Mouse (Mus musculus) embryonic facial prominence, embryonic 15.5 days (tissue): Measurements from ENCODE around the gene Nrros. TPM values are rescaled to one million over a fixed set of nuclear protein-coding genes. Genes with fewer than 3 reads are reported as not detected.

Experiments
- ATAC-seq: fragments of 200-750 bp; cut with Nextera tagmentation; 2 replicates; pipeline ENCODE4 v1.8.0; 2017; ENCODE audit warnings: low read depth, moderate TSS enrichment; ENCODE audit not compliant: insufficient number of reproducible peaks, low FRiP score, low TSS enrichment
- H3K27ac ChIP-seq: fragments of 300-500 bp; sonication (generic); replicated peaks from 2 replicates; pipeline ENCODE4 v1.5.1; 2015; ENCODE audit warnings: mild to moderate bottlenecking, inconsistent platforms
- H3K27me3 ChIP-seq: fragments of 300-500 bp; sonication (generic); 2 replicates; pipeline ENCODE4 v1.6.1; 2015; ENCODE audit warnings: inconsistent platforms
- H3K36me3 ChIP-seq: fragments of 300-500 bp; sonication (generic); 2 replicates; pipeline ENCODE4 v1.6.1; 2015; ENCODE audit warnings: mild to moderate bottlenecking, inconsistent platforms
- H3K4me1 ChIP-seq: fragments of 300-500 bp; sonication (generic); 2 replicates; pipeline ENCODE4 v1.6.1; 2015; ENCODE audit warnings: inconsistent platforms
- H3K4me2 ChIP-seq: fragments of 300-500 bp; sonication (generic); replicated peaks from 2 replicates; pipeline ENCODE4 v1.6.1; 2015; ENCODE audit warnings: mild to moderate bottlenecking, inconsistent platforms
- H3K4me3 ChIP-seq: fragments of 300-500 bp; sonication (generic); replicated peaks from 2 replicates; pipeline ENCODE4 v1.5.1; 2015; ENCODE audit warnings: mild to moderate bottlenecking, inconsistent platforms
- H3K9ac ChIP-seq: fragments of 300-500 bp; sonication (generic); 2 replicates; pipeline ENCODE4 v1.6.1; 2015; ENCODE audit warnings: inconsistent platforms
- H3K9me3 ChIP-seq: fragments of 300-500 bp; sonication (generic); replicated peaks from 2 replicates; pipeline ENCODE4 v1.6.1; 2016; ENCODE audit warnings: inconsistent platforms
- WGBS: fragments of 180-500 bp; shearing (Covaris S2); methylation state at CpG from one replicate; pipeline ENCODE4 v1.1.7; 2015; 5-methylcytosine and 5-hydroxymethylcytosine counted together
- polyA plus RNA-seq: library from polyadenylated mRNA; unstranded; fragments of >200 nt; fragmentation: Nextera tagmentation; extraction: Ambion mirVana; gene quantifications from 2 replicates; pipeline ENCODE4 v1.2.1, GENCODE M21; 2015

Gene Nrros
- polyA plus RNA-seq, 1 experiment from 2014 or later = 21.1 TPM

DNA sequence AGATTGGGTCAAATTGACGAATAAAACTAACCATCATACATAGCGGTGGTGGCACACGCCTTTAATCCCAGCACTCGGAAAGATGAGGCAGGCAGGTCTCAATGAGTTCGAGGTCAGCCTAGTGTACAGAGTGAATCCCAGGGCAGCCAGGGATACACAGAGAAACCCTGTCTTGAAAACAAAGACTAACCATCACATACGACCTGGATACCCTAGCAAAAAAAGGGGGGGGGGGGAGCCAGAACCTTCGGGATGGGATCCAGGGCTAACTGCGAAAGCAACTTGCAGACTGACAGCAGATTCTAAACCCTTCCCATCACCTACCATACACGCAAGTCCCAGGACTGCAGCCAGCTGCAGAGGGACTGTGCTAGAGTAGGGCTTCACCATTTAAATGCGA lies 51.0 kb downstream of the Nrros start:
- H3K36me3 ChIP-seq = 0 out of 2 replicates have a peak, but pooled peaks cover 4% of the 10 kb centered on the region
- H3K27me3 ChIP-seq = no peaks in the 10 kb centered on the region
- H3K27ac ChIP-seq = 0 out of 2 replicates have a peak overlapping the region, but pooled peaks have one; percentile 45
- H3K4me3 ChIP-seq = no peak overlapping the region
- H3K4me2 ChIP-seq = no peak overlapping the region
- 0 out of 2 replicates have a peak, but pooled peaks cover 3% of the 10 kb centered on the region for H3K4me1 ChIP-seq
- 83% methylated on average over 10 of the region's 10 CpGs for WGBS
- H3K9me3 ChIP-seq = no peaks in the 10 kb centered on the region
- ATAC-seq = no peak
- no peak overlapping the region for H3K9ac ChIP-seq

DNA sequence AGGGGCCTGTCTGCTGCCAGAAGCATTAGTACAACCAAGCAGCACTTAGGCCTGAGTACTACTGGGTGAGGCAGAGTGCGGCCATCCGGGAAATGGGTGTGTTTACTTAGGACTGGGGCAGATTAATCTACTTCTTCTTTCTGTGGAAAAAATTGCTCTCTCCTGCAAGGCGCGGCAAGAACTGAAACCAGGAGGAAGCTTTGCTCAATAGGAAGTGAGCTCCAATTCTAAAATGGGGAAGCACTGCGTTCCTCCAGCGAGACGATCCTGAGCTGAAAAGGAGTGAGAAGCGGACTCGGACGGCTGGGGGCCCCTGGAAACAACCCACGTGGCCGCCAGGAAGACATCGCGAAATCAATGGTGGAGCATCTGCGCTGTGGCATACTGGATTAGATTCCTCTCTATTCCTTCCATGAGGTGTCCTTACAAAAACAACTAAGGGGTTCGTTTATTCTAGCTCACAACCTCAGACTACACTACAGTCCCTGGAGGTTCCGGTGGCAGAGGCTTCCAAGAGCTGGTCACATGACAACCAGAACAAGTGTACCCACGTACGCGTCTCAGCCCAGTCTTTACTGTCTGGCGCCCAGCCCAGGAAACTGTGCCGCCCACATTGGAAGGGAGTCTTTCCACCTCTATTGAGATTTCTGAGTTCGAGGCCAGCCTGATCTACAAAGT lies 51.7 kb downstream of the Nrros start:
- no peak overlapping the region for H3K4me2 ChIP-seq
- 0 out of 2 replicates have a peak, but pooled peaks cover 3% of the 10 kb centered on the region for H3K4me1 ChIP-seq
- no peak overlapping the region for H3K27ac ChIP-seq
- WGBS = 66% methylated on average over 23 of the region's 23 CpGs
- H3K9ac ChIP-seq = no peak overlapping the region
- H3K27me3 ChIP-seq = no peaks in the 10 kb centered on the region
- ATAC-seq = no peak
- no peaks in the 10 kb centered on the region for H3K9me3 ChIP-seq
- H3K36me3 ChIP-seq = 0 out of 2 replicates have a peak, but pooled peaks cover 4% of the 10 kb centered on the region
- no peak overlapping the region for H3K4me3 ChIP-seq

DNA sequence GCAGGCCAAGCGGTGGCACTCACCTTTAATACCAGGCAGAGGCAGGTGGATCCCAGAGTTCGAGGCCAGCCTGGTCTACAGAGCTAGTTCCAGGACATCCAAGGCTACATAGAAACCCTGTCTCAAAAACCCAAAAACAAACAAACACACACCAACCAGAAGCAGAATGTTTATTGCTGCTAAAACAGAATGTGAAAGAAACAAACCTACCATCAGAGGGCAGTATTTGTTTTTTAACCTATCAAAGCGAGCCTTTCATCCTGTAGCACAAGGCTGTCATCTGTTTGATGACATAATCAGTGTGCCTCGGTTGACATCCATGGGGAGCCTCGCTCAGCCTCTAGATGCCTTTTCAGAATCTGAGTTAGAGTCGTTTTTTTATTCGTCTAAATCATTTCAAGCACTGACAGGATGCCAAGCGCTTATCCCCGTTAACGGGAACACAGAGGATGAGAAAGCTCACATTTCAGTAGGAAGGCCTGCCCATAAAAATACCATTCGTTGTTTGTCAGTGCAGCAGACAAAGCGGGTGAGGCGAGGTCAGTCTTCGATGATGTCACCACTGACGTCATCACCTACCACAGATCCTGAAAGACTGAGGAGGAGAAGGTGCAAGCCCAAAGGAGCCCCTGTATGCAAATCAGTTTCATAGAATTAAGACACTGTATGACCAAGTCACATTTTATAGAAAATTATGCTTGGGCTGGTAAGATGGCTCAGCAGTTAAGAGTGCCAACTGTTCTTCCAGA lies 54.3 kb downstream of the Nrros start:
- Histone ChIP-seq H3K9ac (no peak overlapping the region), H3K27ac (no peak overlapping the region), H3K9me3 (no peaks in the 10 kb centered on the region), H3K4me2 (no peak overlapping the region), H3K27me3 (no peaks in the 10 kb centered on the region), H3K4me3 (no peak overlapping the region), H3K36me3 (peaks cover 15% of the 10 kb centered on the region), H3K4me1 (0 out of 2 replicates have a peak, but pooled peaks cover 3% of the 10 kb centered on the region)
- ATAC-seq = no peak
- 69% methylated on average over 15 of the region's 15 CpGs for WGBS

DNA sequence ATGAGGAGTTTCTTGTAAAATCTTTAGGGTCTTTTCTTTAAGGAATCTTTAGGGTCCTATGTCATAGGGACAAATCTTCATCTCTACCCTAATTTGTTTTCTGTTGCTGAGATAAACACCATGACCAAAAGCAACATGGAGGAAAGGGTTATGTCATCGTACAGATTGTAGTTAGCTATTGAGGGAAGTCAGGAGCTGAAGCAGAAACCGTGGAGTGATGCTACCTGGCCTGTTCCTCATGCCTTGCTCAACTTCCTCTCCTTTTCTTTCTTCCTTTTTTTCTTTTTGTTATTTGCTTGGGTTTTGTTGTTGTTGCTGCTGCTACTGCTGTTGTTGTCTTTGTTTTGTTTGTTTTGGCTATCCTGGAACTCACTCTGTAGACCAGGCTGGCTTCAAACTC lies 56.8 kb downstream of the Nrros start:
- Histone ChIP-seq H3K4me2 (no peak overlapping the region), H3K9ac (no peak overlapping the region), H3K36me3 (peaks cover 33% of the 10 kb centered on the region), H3K4me3 (no peak overlapping the region), H3K9me3 (no peaks in the 10 kb centered on the region), H3K27me3 (no peaks in the 10 kb centered on the region), H3K27ac (no peak overlapping the region), H3K4me1 (no peaks in the 10 kb centered on the region)
- WGBS = 92% methylated on average over 2 of the region's 2 CpGs
- ATAC-seq = no peak

DNA sequence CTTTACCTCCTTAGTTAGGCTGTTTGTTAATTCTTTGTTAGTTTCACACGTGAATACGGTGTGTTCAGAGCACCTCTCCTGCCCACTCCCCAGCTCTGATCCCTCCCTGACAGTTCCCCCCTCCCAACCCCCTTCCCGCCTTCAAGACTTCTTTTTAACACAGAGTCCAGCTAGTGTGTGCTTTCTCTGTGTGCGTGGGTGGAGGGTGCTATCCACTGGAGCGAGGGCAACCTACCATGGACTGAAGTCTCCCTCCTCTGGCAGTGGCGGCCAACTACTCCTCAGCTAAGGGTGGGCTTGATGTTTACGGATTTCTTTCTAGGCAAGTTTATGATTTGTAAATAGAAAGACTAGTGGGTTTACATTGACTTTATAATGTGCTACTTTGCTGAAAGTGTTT lies 57.2 kb downstream of the Nrros start:
- no peaks in the 10 kb centered on the region for H3K9me3 ChIP-seq
- no peak overlapping the region for H3K4me2 ChIP-seq
- no peak overlapping the region for H3K27ac ChIP-seq
- no peak overlapping the region for H3K9ac ChIP-seq
- H3K36me3 ChIP-seq = peaks cover 37% of the 10 kb centered on the region
- WGBS = 79% methylated on average over 7 of the region's 7 CpGs
- ATAC-seq = no peak
- H3K4me1 ChIP-seq = no peaks in the 10 kb centered on the region
- no peaks in the 10 kb centered on the region for H3K27me3 ChIP-seq
- H3K4me3 ChIP-seq = no peak overlapping the region

DNA sequence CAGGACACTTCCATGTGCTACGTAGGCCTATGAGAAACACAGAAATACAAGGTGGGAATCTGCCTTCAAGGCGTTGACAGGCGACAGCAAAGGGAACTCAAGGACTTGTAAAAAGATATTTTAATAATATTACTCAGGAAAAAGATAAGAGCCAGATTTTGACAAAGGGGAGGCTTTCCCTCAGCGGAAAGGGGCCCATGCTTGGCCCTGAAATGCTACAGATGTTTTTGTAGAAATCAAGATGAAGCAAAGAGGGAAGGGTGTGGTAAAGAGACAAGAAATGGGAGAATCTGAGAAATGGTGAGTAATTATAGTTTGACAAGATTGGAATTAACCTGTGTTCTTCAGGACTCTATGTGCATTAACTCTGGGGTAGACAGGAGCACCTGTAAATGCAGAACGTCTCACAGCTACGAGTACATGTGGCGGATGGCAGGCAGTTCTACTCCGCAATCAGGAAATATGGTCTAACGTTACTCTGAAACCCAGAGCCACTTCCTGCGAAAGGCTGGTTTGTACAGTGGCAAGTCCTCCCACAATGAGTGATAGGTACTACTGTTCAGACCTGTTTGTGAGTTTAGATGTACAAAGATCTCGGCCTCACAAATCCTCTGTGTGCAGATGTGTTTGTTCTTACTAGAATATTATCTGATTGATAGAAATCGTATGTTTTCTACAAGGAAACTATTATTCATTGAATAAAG lies 57.9 kb downstream of the Nrros start:
- H3K27me3 ChIP-seq = no peaks in the 10 kb centered on the region
- H3K4me2 ChIP-seq = no peak overlapping the region
- no peak overlapping the region for H3K9ac ChIP-seq
- 83% methylated on average over 12 of the region's 12 CpGs for WGBS
- H3K9me3 ChIP-seq = no peaks in the 10 kb centered on the region
- no peak overlapping the region for H3K27ac ChIP-seq
- ATAC-seq = no peak
- no peaks in the 10 kb centered on the region for H3K4me1 ChIP-seq
- H3K4me3 ChIP-seq = no peak overlapping the region
- H3K36me3 ChIP-seq = peaks cover 42% of the 10 kb centered on the region

DNA sequence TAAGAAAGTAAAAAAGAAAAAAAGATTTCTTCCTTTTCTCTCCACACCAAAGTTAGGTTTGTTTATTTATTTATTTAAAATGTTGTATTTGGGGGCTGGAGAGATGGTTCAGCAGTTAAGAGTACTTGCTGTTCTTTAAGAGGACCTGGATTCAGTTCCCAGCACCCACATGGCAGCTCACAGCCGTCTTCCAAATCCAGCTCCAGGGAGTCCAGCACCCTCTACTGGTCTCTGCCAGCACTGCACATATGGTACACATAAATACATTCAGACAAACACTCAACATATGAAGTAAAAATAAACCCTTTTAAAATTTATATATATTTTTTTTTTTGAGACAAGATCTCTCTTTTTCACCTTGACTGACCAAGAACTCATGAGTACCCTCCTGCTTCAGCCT lies 59.7 kb downstream of the Nrros start:
- ATAC-seq = no peak
- peaks cover 42% of the 10 kb centered on the region for H3K36me3 ChIP-seq

DNA sequence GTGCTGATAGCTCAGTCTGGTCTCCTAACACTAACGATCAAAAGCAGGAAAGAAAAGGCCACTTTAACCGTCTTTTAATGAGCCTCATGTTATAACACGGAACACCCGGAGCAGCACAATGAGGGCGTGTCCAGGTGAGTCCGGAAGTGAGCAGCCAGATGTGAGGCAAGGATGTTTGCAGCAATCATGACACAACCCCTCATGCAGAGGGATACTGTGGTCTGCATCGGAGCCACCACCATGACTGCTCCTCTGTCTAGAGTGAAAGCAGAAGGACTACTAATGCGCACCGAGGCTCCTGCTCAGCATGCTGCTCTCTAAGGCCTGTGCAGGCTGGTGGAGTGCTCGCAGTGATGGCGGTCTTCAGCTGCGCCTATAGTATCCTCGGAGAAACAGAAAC lies 63.1 kb downstream of the Nrros start:
- no peaks in the 10 kb centered on the region for H3K27me3 ChIP-seq
- H3K9ac ChIP-seq = no peak overlapping the region
- H3K27ac ChIP-seq = no peak overlapping the region
- WGBS = 86% methylated on average over 13 of the region's 13 CpGs
- peaks cover 15% of the 10 kb centered on the region for H3K4me1 ChIP-seq
- no peak overlapping the region for H3K4me3 ChIP-seq
- H3K9me3 ChIP-seq = no peaks in the 10 kb centered on the region
- peaks cover 34% of the 10 kb centered on the region for H3K36me3 ChIP-seq
- no peak for ATAC-seq
- no peak overlapping the region for H3K4me2 ChIP-seq

More for the DNA sequence above, 59.7 kb downstream of the Nrros start:
- no peak overlapping the region for H3K27ac ChIP-seq
- 91% methylated on average over 1 of the region's 1 CpGs for WGBS
- no peak overlapping the region for H3K4me2 ChIP-seq
- no peak overlapping the region for H3K9ac ChIP-seq
- no peaks in the 10 kb centered on the region for H3K27me3 ChIP-seq
- no peaks in the 10 kb centered on the region for H3K4me1 ChIP-seq
- H3K9me3 ChIP-seq = no peaks in the 10 kb centered on the region
- H3K4me3 ChIP-seq = no peak overlapping the region

DNA sequence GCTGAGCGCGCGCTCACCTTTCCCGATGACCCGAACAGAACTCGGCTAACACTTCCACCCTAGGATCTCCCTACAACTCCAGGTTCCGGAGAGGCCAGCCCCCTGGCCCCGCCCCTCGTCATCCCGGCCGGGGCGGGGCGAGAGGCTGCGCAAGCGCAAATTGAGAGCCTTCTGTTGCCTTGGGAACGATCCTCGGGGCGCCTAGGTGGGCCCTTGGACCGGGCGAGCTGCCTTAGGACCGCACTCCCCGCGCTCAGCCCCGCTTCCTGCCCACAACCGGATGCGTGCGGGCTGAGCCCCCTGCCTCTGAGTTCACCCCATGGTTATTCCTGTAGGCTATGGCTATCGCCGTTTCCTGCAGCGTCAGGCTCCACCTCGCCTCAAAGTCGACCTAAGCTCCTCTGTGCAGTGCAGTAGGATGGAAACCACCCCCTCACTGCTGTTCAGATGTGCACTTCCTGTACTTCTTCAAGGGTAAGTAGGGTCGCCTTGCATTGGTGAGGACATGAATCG lies 65.7 kb downstream of the Nrros start, which contains the start of the genes Pigx and Cep19:
Gene Pigx, minus strand, starts transcription at position 103 of the 513 bp plus-strand sequence.
Gene Cep19, plus strand, starts transcription at position 163 of the 513 bp plus-strand sequence.
- Histone ChIP-seq H3K27ac (peak within 1 kb of the TSS; percentile 84), H3K36me3 (peaks cover 18% of the 10 kb centered on the region), H3K9ac (peak within 1 kb of the TSS; percentile 75), H3K4me1 (peaks cover 15% of the 10 kb centered on the region), H3K4me2 (peak within 1 kb of the TSS; percentile 68), H3K27me3 (no peaks in the 10 kb centered on the region), H3K4me3 (peak within 1 kb of the TSS; percentile 75), H3K9me3 (no peaks in the 10 kb centered on the region)
- WGBS = under 1% methylated on average over 34 of the region's 34 CpGs
- ATAC-seq = peak; percentile 96

DNA sequence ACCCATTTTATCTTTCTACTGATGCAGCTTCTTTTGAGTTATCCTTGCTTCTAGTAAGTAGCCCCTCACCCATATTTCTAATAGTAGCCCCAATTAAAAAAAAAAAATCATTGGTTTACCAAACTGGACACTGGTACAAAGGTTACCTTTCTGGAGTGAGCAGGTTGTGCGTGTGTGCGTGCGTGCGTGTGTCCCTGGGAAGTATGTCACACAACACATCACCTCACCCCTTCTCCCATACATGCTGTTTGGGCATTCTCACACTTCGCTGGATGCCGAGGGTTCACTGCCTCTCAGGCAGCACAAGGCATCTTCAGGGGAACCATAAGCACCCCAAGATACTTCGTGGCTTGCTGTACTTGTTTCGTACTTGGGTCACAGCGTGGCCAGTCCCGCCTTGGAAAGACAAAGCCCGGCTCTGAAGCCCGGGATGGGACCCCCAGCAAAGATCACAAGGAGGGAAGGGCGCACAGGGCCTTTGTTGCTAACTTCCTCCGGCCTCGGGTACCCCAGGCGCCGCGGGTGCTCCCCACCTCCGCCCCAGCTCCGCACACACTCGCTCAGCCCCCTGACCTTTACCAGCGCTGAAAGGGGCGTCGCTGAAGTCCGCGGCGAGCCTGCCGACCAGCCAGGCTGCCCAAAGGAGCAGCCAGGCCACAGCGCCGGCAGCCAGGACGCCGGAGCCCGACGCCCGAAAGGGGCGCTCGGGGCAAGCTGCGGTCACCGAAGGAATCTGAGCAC lies 66.3 kb downstream of the Nrros start:
- peak; percentile 80 for ATAC-seq
- under 1% methylated on average over 39 of the region's 39 CpGs for WGBS
- peak overlapping the region; percentile 68 for H3K4me2 ChIP-seq

More for the DNA sequence above, 66.3 kb downstream of the Nrros start:
- peaks cover 15% of the 10 kb centered on the region for H3K4me1 ChIP-seq
- H3K9me3 ChIP-seq = no peaks in the 10 kb centered on the region
- no peaks in the 10 kb centered on the region for H3K27me3 ChIP-seq
- H3K9ac ChIP-seq = peak overlapping the region; percentile 75
- peaks cover 19% of the 10 kb centered on the region for H3K36me3 ChIP-seq
- peak overlapping the region; percentile 84 for H3K27ac ChIP-seq
- peak overlapping the region; percentile 75 for H3K4me3 ChIP-seq
